Mouse (Mus musculus): Measurements from ENCODE around the gene Mmp11. TPM values are rescaled to one million over a fixed set of nuclear protein-coding genes. Genes with fewer than 3 reads are reported as not detected.
A peak's percentile ranks its signal among the peaks of the same experiment; 100 is the strongest.

The Mmp11 gene
- total and polyA plus RNA-seq, 2 experiments from 2014 or later, result 11.7 to 14.3 TPM

DNA sequence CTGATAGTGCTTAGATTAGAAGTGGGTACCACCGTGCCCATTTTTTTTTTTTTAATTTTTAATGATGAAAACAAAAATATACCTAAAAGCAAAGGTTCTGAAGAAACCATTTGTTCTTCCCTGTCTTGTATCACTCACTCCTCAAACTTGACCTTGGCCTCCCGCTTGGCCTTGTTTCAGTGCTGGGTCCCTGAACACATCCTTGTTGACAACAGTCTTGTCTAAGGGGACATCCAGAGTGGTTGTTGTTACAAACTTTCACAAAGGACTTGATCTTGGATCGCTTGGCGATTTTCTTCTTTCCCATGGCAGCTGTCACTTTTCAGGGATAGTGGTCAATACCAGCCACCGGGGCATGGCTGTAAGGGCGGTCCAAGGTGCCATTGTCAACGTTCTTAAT is 8.9 kb upstream of the Mmp11 start:
- Histone ChIP-seq H3K4me1 (ENCODE audit: insufficient read depth) (0 out of 2 replicates have a peak, but pooled peaks cover 4% of the 10 kb centered on the region), H3K36me3 (ENCODE audit: insufficient read depth) (no peaks in the 10 kb centered on the region), H3K27ac (ENCODE audit: low read depth, low read length) (no peak overlapping the region), H3K4me2 (ENCODE audit: low read depth) (no peak overlapping the region), H3K4me3 (ENCODE audit: low read depth, low read length) (no peak overlapping the region), H3K9ac (no peak overlapping the region), H3K27me3 (ENCODE audit: insufficient read depth, low read length) (no peaks in the 10 kb centered on the region; the same call in 1 of the 2 replicates), H3K9me3 (ENCODE audit: low read length) (no peaks in the 10 kb centered on the region)
- DNase-seq (no peak), ATAC-seq (no peak)
- 91% methylated on average over 7 of the region's 7 CpGs for WGBS
- no peak for TF ChIP-seq CTCF (IDR thresholded peaks at IDR 0.05; ENCODE audit: low read depth)

DNA sequence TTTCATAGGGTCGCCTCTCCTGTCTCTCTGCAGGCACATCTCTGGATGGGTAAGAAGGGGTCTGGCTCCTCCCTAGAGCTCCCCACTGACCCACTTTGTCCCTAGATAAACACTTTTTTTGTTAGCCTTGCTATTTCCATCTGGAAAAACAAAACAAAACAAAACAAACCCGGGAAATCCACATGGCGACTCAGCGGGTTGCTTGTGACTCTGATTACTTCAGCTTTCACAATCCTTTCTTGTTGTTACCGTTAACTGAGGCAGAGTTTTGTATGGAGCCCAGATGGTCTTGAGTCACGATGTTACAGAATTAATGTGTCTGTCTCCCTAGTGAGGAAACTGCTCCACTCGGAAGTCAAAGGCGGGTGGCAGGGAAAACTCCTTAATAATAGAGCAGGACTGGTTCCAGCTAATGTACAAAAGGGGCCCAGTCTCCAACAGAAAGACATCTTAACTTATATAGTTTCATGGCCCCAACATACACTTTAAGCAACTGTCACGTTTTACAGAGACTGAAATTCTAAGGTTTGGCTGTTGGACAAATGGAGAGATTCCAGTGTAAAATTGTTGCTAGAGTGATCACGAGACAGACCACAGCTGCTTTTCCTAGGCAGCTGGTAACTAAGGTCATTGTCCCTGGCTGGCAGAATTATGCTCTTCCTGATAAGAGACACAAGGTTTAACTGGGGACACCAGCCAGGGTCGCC is 7.9 kb upstream of the Mmp11 start:
- no peak overlapping the region for H3K4me2 ChIP-seq (ENCODE audit: low read depth)
- H3K27me3 ChIP-seq (ENCODE audit: insufficient read depth, low read length), result no peaks in the 10 kb centered on the region; the same call in 1 of the 2 replicates
- DNase-seq (peak; percentile 55), ATAC-seq (peak; percentile 68)
- no peak for TF ChIP-seq CTCF (IDR thresholded peaks at IDR 0.05; ENCODE audit: low read depth)
- no peak overlapping the region for H3K9ac ChIP-seq
- H3K27ac ChIP-seq (ENCODE audit: low read depth, low read length), result peak overlapping the region; percentile 35; the same call in 1 of the 2 replicates
- H3K4me1 ChIP-seq (ENCODE audit: insufficient read depth), result 0 out of 2 replicates have a peak, but pooled peaks cover 4% of the 10 kb centered on the region
- no peak overlapping the region for H3K4me3 ChIP-seq (ENCODE audit: low read depth, low read length)
- WGBS, result 14% methylated on average over 11 of the region's 11 CpGs
- H3K36me3 ChIP-seq (ENCODE audit: insufficient read depth), result no peaks in the 10 kb centered on the region
- H3K9me3 ChIP-seq (ENCODE audit: low read length), result no peaks in the 10 kb centered on the region

GRCm38 (mm10) chr10:75942736-75943477 is 6.6 kb upstream of the Mmp11 start, which contains the start of gene Vpreb3:
Gene Vpreb3 (plus strand): TSS chr10:75943057.
- DNase-seq (no peak), ATAC-seq (no peak)
- H3K9me3 ChIP-seq (ENCODE audit: low read length), result no peaks in the 10 kb centered on the region
- H3K4me2 ChIP-seq (ENCODE audit: low read depth), result no peak within 1 kb of the TSS
- H3K4me1 ChIP-seq (ENCODE audit: insufficient read depth), result 0 out of 2 replicates have a peak, but pooled peaks cover 4% of the 10 kb centered on the region
- no peak within 1 kb of the TSS for H3K9ac ChIP-seq
- TF ChIP-seq CTCF (IDR thresholded peaks at IDR 0.05; ENCODE audit: low read depth), result no peak
- no peak within 1 kb of the TSS for H3K4me3 ChIP-seq (ENCODE audit: low read depth, low read length)
- no peaks in the 10 kb centered on the region for H3K36me3 ChIP-seq (ENCODE audit: insufficient read depth)
- H3K27ac ChIP-seq (ENCODE audit: low read depth, low read length), result peak within 1 kb of the TSS; percentile 35; the same call in 1 of the 2 replicates
- no peaks in the 10 kb centered on the region; the same call in 1 of the 2 replicates for H3K27me3 ChIP-seq (ENCODE audit: insufficient read depth, low read length)
- WGBS, result 83% methylated on average over 15 of the region's 15 CpGs

DNA sequence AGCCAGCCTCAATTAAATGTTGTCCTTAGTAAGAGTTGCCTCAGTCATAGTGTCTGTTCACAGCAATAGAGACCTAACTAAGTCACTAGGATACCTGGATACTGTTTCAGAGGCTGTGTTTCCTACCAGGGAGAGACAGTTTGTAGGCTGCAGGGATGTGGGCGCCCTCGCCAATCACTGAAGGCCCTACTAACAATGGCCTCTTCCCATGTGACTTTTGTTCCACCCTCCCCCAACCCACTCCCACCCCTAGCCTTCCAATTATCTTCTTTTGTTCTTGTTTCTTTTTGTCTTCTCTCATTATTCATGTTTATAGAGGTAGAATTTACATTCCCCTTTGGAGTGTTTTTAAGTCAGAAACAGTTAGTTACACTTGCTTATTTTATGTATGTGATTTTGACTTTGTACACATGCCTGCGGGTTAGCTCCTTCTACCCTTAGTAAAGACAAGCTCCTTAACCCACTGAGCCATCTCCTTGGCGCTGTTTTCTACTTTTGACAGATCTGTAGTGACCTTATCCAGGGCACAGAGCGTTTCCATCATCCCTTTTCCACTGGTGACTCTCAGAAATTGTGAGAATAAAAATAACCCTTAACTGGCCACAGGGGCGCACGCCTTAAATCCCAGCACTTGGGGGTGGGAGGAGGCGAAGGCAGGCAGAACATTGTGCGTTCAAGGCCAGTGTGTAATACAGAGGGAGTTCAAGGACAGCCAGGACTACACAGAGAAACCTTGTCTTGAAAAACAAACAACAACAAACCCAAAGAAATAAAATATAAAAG is 4.9 kb upstream of the Mmp11 start:
- Histone ChIP-seq H3K9me3 (ENCODE audit: low read length) (no peaks in the 10 kb centered on the region), H3K4me3 (ENCODE audit: low read depth, low read length) (no peak overlapping the region), H3K27ac (ENCODE audit: low read depth, low read length) (no peak overlapping the region), H3K27me3 (ENCODE audit: insufficient read depth, low read length) (no peaks in the 10 kb centered on the region; the same call in 1 of the 2 replicates), H3K4me2 (ENCODE audit: low read depth) (no peak overlapping the region), H3K4me1 (ENCODE audit: insufficient read depth) (0 out of 2 replicates have a peak, but pooled peaks cover 4% of the 10 kb centered on the region), H3K9ac (no peak overlapping the region), H3K36me3 (ENCODE audit: insufficient read depth) (no peaks in the 10 kb centered on the region)
- TF ChIP-seq CTCF (IDR thresholded peaks at IDR 0.05; ENCODE audit: low read depth), result no peak
- DNase-seq (no peak), ATAC-seq (peak; percentile 53)
- 59% methylated on average over 9 of the region's 9 CpGs for WGBS

DNA sequence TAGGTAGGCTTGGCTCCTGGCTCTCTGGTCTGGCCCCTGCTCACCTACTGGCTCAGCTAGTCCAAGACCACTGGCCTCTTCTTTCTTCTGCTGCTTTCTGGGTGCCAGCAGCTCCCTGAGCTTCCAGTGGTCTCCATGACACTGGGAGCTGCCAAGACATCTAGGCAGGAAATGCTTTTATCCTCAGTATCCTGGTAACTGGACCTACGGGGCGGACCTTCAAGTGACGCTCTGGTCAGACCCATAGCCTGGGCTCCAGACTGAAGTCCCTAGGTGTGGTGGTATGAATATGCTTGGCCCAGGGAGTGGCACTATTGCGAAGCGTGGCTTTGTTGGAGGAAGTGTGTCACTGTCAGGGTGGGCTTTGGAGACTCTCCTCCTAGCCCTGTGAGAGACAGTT is 4.2 kb upstream of the Mmp11 start, which contains the start of gene Gm867:
Gm867 (minus strand) TSS at position 153 of the 400 bp plus-strand sequence.
- no peak for TF ChIP-seq CTCF (IDR thresholded peaks at IDR 0.05; ENCODE audit: low read depth)
- Histone ChIP-seq H3K4me3 (ENCODE audit: low read depth, low read length) (no peak within 1 kb of the TSS), H3K27ac (ENCODE audit: low read depth, low read length) (no peak within 1 kb of the TSS), H3K36me3 (ENCODE audit: insufficient read depth) (no peaks in the 10 kb centered on the region), H3K9ac (no peak within 1 kb of the TSS), H3K27me3 (ENCODE audit: insufficient read depth, low read length) (no peaks in the 10 kb centered on the region; the same call in 1 of the 2 replicates), H3K4me1 (ENCODE audit: insufficient read depth) (0 out of 2 replicates have a peak, but pooled peaks cover 4% of the 10 kb centered on the region), H3K4me2 (ENCODE audit: low read depth) (no peak within 1 kb of the TSS), H3K9me3 (ENCODE audit: low read length) (no peaks in the 10 kb centered on the region)
- WGBS, result 84% methylated on average over 5 of the region's 5 CpGs
- DNase-seq (no peak), ATAC-seq (no peak)

DNA sequence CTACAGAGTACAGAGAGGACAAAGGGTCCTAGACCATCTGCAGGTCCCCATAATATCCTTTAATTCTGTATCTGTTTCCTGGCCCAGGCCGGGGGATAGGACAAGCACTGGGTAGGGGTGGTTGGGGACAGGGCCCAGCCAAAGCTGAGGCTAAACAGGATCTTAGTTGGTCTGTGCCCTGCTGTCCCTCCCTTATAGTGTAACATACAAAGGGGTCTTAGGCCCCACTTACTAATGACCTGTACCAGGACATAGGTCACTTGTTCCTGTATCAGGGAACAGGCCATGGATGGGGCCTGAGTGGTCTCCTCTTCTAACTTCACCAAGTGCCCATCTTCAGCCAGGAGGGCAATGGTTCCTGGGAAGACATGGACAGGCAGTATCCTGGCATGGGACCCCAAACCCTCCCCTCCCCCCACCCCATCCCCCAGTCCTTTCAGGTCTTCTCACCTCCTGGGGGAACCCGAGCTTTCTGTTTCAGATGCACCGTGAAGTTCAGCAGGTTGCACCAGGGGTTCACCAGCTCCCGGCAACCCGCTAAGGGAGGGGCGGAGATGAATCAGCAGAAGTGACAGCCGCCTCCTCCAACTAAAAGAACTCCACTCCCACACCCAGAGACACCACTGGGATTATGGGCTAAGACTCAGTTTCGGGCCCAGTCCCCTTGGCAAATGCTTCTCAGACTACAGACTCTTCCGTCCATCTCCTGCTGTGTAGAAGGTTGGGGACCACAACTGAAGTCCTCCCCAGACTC is 3.4 kb upstream of the Mmp11 start:
- WGBS, result 61% methylated on average over 9 of the region's 9 CpGs
- Histone ChIP-seq H3K4me2 (ENCODE audit: low read depth) (no peak overlapping the region), H3K36me3 (ENCODE audit: insufficient read depth) (no peaks in the 10 kb centered on the region), H3K9me3 (ENCODE audit: low read length) (no peaks in the 10 kb centered on the region), H3K4me1 (ENCODE audit: insufficient read depth) (0 out of 2 replicates have a peak, but pooled peaks cover 4% of the 10 kb centered on the region), H3K27me3 (ENCODE audit: insufficient read depth, low read length) (no peaks in the 10 kb centered on the region; the same call in 1 of the 2 replicates), H3K4me3 (ENCODE audit: low read depth, low read length) (no peak overlapping the region), H3K9ac (no peak overlapping the region), H3K27ac (ENCODE audit: low read depth, low read length) (no peak overlapping the region)
- ATAC-seq, result no peak
- DNase-seq, result no peak
- no peak for TF ChIP-seq CTCF (IDR thresholded peaks at IDR 0.05; ENCODE audit: low read depth)

Measured in forebrain, postnatal 0 days (tissue).